In the genomic region with DNA sequence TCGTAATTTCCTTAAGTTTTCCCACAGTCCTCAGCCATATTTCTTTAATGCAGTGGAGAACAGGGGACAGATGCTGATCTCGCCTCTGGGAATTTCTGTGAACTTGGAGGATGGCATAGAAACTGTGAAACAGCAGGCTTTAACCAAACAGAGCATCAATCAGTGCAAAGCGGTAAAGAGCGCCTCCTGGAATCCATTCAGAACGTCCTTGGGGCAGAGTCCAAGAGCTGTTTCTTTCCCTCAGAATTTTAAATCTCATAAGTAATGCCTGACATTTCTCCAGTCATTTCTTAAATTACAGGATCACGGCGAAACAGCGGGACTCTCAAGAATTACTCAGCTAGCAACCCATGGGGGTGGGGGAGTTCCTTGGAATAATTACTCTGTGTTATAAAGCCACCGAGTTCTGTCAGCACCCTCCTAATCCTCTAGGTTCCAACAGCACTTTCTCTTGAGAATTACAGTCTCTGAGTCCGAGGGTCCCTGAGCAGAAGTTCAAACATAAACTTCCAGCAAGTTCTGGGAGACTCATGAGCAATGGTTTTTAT, we compare ENCODE assay signal across 9 mouse cellular contexts.
DNase-seq lines count a peak whose midpoint lies in the region; ATAC-seq and TF ChIP-seq lines count a peak whose summit lies in the region.
"Had no signal": no experiment of that assay in that cellular context is flagged by ENCODE, and none has a peak within 500 bp of the region (broad histone marks: within the 10 kb centered on the region; RNA-seq: fewer than 3 reads in every experiment).

No protein-coding gene starts in this region.

- no peaks in the 10 kb centered on the region for H3K9me3 ChIP-seq in limb, embryonic 10.5 days (replicated peaks)

- CTCF ChIA-PET in Patski (lab: Charles Lee) = no interaction called here

- peak overlapping the region; percentile 51; the same call in 1 of the 2 replicates for H3K27ac ChIP-seq in limb, embryonic 10.5 days

- peaks cover 36% of the 10 kb centered on the region for H3K4me1 ChIP-seq in limb, embryonic 10.5 days

- POLR2A ChIA-PET in Patski (lab: Charles Lee) = no interaction called here

- H3K4me3 ChIP-seq in limb, embryonic 10.5 days = no peak overlapping the region

- no peaks in the 10 kb centered on the region for H3K27me3 ChIP-seq in Patski
- H3K27me3 ChIP-seq in limb, embryonic 10.5 days (ENCODE audit: low read depth, poor library complexity, severe bottlenecking) = no peaks in the 10 kb centered on the region

- intact Hi-C loops in left cerebral cortex, postnatal 25 days (cut with DNase I) = no loop called here

- DNase-seq in heart, adult 11 months = peak; percentile 62
- no peak for DNase-seq in heart, adult 9 months (ENCODE audit: low spot score in 2 of 2)
- DNase-seq in Patski (ENCODE audit: low read depth, low spot score) = no peak
- peak; percentile 61 for DNase-seq in embryo, embryonic 10.5 days (ENCODE audit: low spot score)
- peak; percentile 31 for DNase-seq in limb, embryonic 10.5 days (ENCODE audit: low spot score)
- DNase-seq in left cerebral cortex, postnatal 25 days (ENCODE audit: low spot score in 2 of 2) = no peak
- DNase-seq in urinary bladder, adult 2 months (ENCODE audit: low spot score) = no peak
- DNase-seq: cerebellum, adult 8-10 months; thymus, postnatal 25 days had no signal

- 47% methylated on average over 10 of the region's 10 CpGs for WGBS in limb, embryonic 10.5 days

- ATAC-seq in Patski = no peak

- peak; percentile 15 for TF ChIP-seq CTCF in Patski (IDR thresholded peaks at IDR 0.05)

- in situ Hi-C loops in Patski (cut with MboI; ENCODE audit: low pct_unique_long_range_greater_than_20kb) = no loop called here

- no peaks in the 10 kb centered on the region for H3K36me3 ChIP-seq in limb, embryonic 10.5 days

Comparison
In these comparisons a context has a peak if more than half of its experiments do, and no peak if none do; other contexts are left out.
1. DNase-seq: peak in heart, adult 11 months (single experiment), embryo, embryonic 10.5 days (single experiment) and limb, embryonic 10.5 days (single experiment); none in heart, adult 9 months (0 of 2), Patski (single experiment), left cerebral cortex, postnatal 25 days (0 of 2) and urinary bladder, adult 2 months (single experiment).